Mouse (Mus musculus) forebrain, postnatal 0 days (tissue): Measurements from ENCODE around the gene Isoc2b. TPM values are rescaled to one million over a fixed set of nuclear protein-coding genes. Genes with fewer than 3 reads are reported as not detected.

Experiments
- ATAC-seq: fragments of 200-750 bp; cut with Nextera tagmentation; 2 replicates; pipeline ENCODE4 v1.8.0; 2017; ENCODE audit warnings: mild to moderate bottlenecking, moderate library complexity
- DNase-seq: peaks from one replicate; pipeline ENCODE4 v3.0.0-alpha.2; 2015
- H3K27ac ChIP-seq: fragments of 300-500 bp; sonication (generic); 2 replicates; pipeline ENCODE4 v1.5.1; 2014; ENCODE audit warnings: low read depth, mild to moderate bottlenecking, antibody characterized with exemption, low read length, moderate library complexity, mixed read lengths
- H3K27me3 ChIP-seq: fragments of 300-500 bp; sonication (generic); 2 replicates; pipeline ENCODE4 v1.6.1; 2014; ENCODE audit warnings: mild to moderate bottlenecking, low read length, mixed read lengths; ENCODE audit not compliant: insufficient read depth
- H3K36me3 ChIP-seq: fragments of 300-500 bp; sonication (generic); 2 replicates; pipeline ENCODE4 v1.6.1; 2014; ENCODE audit warnings: mild to moderate bottlenecking, moderate library complexity; ENCODE audit not compliant: insufficient read depth
- H3K4me1 ChIP-seq: fragments of 300-500 bp; sonication (generic); 2 replicates; pipeline ENCODE4 v1.6.1; 2014; ENCODE audit warnings: antibody characterized with exemption; ENCODE audit not compliant: insufficient read depth
- H3K4me2 ChIP-seq: fragments of 300-500 bp; sonication (generic); 2 replicates; pipeline ENCODE4 v1.6.1; 2014; ENCODE audit warnings: low read depth, mild to moderate bottlenecking, moderate library complexity
- H3K4me3 ChIP-seq: fragments of 300-500 bp; sonication (generic); 2 replicates; pipeline ENCODE4 v1.5.1; 2014; ENCODE audit warnings: low read depth, low read length, mixed read lengths
- H3K9ac ChIP-seq: fragments of 300-500 bp; sonication (generic); 2 replicates; pipeline ENCODE4 v1.6.1; 2014; ENCODE audit warnings: mild to moderate bottlenecking
- H3K9me3 ChIP-seq: fragments of 300-500 bp; sonication (generic); 2 replicates; pipeline ENCODE4 v1.6.1; 2016; ENCODE audit warnings: low read length
- CTCF ChIP-seq: sonication (generic); IDR thresholded peaks from 2 replicates; pipeline ENCODE4 v1.5.1; 2016; ENCODE audit warnings: antibody characterized with exemption, control low read depth, low read depth
- WGBS: fragments of 180-500 bp; shearing (Covaris S2); extraction: QIAGEN DNeasy Blood & Tissue Kit; methylation state at CpG from one replicate; pipeline ENCODE4 v1.1.7; 2014; 5-methylcytosine and 5-hydroxymethylcytosine counted together
- polyA plus RNA-seq: library from polyadenylated mRNA; unstranded; fragments of >200 nt; fragmentation: Nextera tagmentation; extraction: Ambion mirVana; gene quantifications from 2 replicates; pipeline ENCODE4 v1.2.1, GENCODE M21; 2015
- total RNA-seq: library from RNA; depleted of rRNA; stranded (reverse); fragments of >200 nt; gene quantifications from 2 replicates; pipeline ENCODE4 v1.2.3, GENCODE M21; 2014

Isoc2b gene
- total and polyA plus RNA-seq, 2 experiments from 2014 or later: 2.5 to 3.7 TPM

DNA sequence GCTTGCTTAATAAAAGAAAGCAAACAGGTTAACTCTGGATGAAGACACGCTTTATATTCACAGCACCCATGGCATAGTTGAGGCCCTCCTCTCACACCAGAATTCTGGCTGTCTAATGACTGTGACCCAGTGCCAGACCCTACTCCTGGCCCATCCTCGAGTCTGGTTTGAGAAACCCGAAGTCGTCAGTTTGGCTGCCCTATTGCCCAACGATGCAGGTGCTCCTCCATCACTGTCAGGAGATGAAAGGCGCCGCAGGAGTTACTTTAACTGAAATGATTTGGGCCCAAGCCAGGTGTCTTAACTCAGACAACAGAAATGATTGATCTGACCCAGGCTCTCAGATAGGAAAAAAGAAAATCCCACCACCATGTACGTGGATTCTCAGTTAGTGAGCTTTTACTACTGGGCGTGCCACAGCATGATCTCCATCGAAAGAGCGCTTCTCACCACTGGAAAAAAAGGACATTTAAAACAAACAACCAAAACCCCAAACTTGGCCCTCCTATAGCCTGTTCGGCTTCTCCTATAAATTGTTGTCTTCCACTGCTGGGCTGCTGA is 10.6 kb downstream of the Isoc2b start:
- DNase-seq (no peak), ATAC-seq (no peak)
- Histone ChIP-seq H3K27ac (no peak overlapping the region), H3K36me3 (no peaks in the 10 kb centered on the region), H3K9ac (no peak overlapping the region), H3K4me1 (no peaks in the 10 kb centered on the region), H3K4me3 (no peak overlapping the region), H3K4me2 (no peak overlapping the region), H3K27me3 (no peaks in the 10 kb centered on the region), H3K9me3 (no peaks in the 10 kb centered on the region)
- 78% methylated on average over 12 of the region's 12 CpGs for WGBS
- no peak for TF ChIP-seq CTCF

DNA sequence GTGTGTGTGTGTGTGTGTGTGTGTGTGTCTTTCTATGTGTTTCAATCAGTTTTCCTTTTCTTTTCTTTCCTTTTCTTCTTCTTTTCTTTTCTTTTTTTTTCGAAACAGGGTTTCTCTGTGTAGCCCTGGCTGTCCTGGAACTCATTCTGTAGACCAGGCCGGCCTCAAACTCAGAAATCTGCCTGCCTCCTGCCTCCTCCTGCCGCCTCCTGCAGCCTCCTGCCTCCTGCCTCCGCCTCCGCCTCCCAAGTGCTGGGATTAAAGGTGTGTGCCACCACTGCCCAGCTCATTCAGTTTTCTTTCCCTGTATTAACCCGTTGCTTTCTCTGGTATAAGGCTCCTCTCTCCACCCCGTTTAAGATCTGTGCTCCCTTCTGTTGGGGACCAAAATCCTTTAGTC is 12.7 kb downstream of the Isoc2b start:
- TF ChIP-seq CTCF: no peak
- Histone ChIP-seq H3K9me3 (no peaks in the 10 kb centered on the region), H3K4me1 (no peaks in the 10 kb centered on the region), H3K36me3 (no peaks in the 10 kb centered on the region), H3K4me2 (no peak overlapping the region), H3K27ac (no peak overlapping the region), H3K4me3 (no peak overlapping the region), H3K9ac (no peak overlapping the region), H3K27me3 (no peaks in the 10 kb centered on the region)
- 57% methylated on average over 7 of the region's 7 CpGs for WGBS
- DNase-seq (no peak), ATAC-seq (no peak)

DNA sequence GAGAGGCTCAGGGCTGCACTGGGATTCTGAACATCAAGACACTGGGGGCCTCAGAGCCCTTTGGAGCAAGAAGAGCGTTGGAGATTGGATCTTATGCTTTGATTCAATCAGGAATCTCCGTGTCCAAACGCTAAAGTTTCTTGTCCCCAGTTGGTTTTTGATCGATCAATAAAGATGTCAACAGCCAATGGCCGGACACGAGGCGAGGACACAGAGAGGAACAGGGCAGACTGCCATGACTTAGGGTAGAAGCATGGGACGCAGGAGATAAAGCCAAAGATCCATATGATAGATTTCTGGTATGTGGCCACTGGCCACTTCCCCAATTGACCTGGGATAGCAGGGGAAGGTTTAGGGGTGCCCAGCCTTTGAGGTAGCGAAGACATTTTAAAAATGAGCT is 13.6 kb downstream of the Isoc2b start:
- H3K9me3 ChIP-seq: no peaks in the 10 kb centered on the region
- H3K36me3 ChIP-seq: no peaks in the 10 kb centered on the region
- no peak overlapping the region for H3K4me3 ChIP-seq
- H3K27me3 ChIP-seq: no peaks in the 10 kb centered on the region
- WGBS: 83% methylated on average over 9 of the region's 9 CpGs
- ATAC-seq: no peak
- no peak overlapping the region for H3K27ac ChIP-seq
- no peak overlapping the region for H3K9ac ChIP-seq
- H3K4me2 ChIP-seq: no peak overlapping the region
- DNase-seq: no peak
- TF ChIP-seq CTCF: no peak
- no peaks in the 10 kb centered on the region for H3K4me1 ChIP-seq

DNA sequence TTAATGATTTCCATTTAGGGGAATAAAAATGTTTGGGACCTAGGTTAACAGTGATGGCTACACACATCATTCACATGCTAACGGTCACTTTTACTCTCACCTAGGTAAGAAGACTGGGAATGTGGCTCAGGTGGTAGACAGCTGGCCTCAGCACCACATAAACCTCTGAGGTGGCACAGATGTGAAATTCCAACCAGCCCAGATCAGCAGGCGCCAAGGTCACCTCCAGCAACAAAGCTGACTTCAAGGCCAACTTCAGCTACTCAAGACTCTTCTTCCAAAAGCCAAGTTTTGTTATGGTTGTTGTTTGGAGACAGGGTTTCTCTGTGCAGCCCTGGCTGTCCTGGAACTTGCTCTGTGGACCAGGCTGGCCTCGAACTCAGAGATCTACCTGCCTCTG is 16.4 kb downstream of the Isoc2b start:
- H3K4me3 ChIP-seq: no peak overlapping the region
- no peaks in the 10 kb centered on the region for H3K27me3 ChIP-seq
- H3K4me1 ChIP-seq: no peaks in the 10 kb centered on the region
- H3K9ac ChIP-seq: no peak overlapping the region
- ATAC-seq: no peak
- no peak overlapping the region for H3K4me2 ChIP-seq
- H3K9me3 ChIP-seq: no peaks in the 10 kb centered on the region
- DNase-seq: no peak
- WGBS: 83% methylated on average over 3 of the region's 3 CpGs
- no peak overlapping the region for H3K27ac ChIP-seq
- no peak for TF ChIP-seq CTCF
- H3K36me3 ChIP-seq: no peaks in the 10 kb centered on the region

DNA sequence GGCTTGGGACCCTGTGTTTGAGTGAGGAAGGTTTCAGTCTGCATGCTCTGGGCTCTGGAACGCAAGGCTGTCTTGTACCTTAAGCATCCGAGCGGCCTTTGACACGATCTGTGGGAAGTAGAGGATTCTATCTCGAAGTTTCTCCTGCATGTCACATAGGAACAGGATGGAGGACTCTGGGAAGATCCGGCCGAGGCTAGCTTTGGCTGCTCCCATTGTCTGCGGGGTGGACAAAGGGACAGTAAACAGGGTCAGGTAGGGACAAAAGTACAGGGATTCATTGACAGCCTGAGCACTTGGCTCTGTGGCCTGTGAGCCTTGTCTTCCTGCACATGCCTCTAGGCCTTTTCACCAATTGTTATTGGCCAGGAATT is 18.8 kb downstream of the Isoc2b start:
- DNase-seq (no peak), ATAC-seq (no peak)
- Histone ChIP-seq H3K4me1 (no peaks in the 10 kb centered on the region), H3K9ac (no peak overlapping the region), H3K4me2 (no peak overlapping the region), H3K4me3 (no peak overlapping the region), H3K27me3 (no peaks in the 10 kb centered on the region), H3K27ac (no peak overlapping the region), H3K9me3 (no peaks in the 10 kb centered on the region), H3K36me3 (no peaks in the 10 kb centered on the region)
- no peak for TF ChIP-seq CTCF
- WGBS: 71% methylated on average over 8 of the region's 8 CpGs

GRCm38 (mm10) chr7:4850621-4851314 is 19.3 kb downstream of the Isoc2b start:
- Histone ChIP-seq H3K4me1 (no peaks in the 10 kb centered on the region), H3K27me3 (no peaks in the 10 kb centered on the region), H3K9me3 (no peaks in the 10 kb centered on the region), H3K9ac (no peak overlapping the region), H3K4me3 (no peak overlapping the region), H3K27ac (no peak overlapping the region), H3K36me3 (no peaks in the 10 kb centered on the region), H3K4me2 (no peak overlapping the region)
- no peak for DNase-seq
- TF ChIP-seq CTCF: no peak
- 83% methylated on average over 11 of the region's 11 CpGs for WGBS
- no peak for ATAC-seq

DNA sequence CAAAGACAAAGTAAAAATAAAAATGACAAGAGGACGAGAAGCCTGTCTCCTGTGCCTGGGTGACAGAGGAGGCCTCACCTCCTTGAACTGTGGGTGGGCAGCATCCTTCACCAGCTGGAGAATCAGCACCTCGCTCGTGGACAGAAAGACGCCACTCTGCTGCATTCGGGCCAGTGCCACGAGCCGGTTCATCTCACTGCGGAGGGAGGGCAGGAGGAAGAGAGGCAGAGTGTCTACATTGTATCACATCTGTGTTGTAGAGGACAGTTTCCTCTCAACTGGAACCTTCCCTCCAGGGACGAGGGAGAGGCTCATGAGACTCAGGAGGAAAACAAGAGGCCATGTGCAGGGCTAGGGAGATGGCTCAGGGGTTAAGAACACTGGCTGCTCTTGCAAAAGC is 20.7 kb downstream of the Isoc2b start:
- Histone ChIP-seq H3K27me3 (no peaks in the 10 kb centered on the region), H3K36me3 (no peaks in the 10 kb centered on the region), H3K9me3 (no peaks in the 10 kb centered on the region), H3K4me1 (no peaks in the 10 kb centered on the region), H3K4me2 (no peak overlapping the region), H3K27ac (no peak overlapping the region), H3K4me3 (no peak overlapping the region), H3K9ac (no peak overlapping the region)
- ATAC-seq: no peak
- no peak for DNase-seq
- TF ChIP-seq CTCF: no peak
- WGBS: 61% methylated on average over 9 of the region's 9 CpGs
